Mouse (Mus musculus) cortical plate, adult 2 months (tissue): ENCODE data around the gene Olfr628. TPM values are rescaled to one million over a fixed set of nuclear protein-coding genes. Genes with fewer than 3 reads are reported as not detected.

Source experiments
- H3K27ac ChIP-seq: fragments of 200-500 bp; 2 replicates; pipeline ENCODE4 v1.5.1; 2012; ENCODE audit warnings: low read length, control low read depth, inconsistent platforms; ENCODE audit not compliant: insufficient read depth
- H3K4me1 ChIP-seq: fragments of 200-500 bp; 2 replicates; pipeline ENCODE4 v1.6.1; 2011; ENCODE audit warnings: low read length; ENCODE audit not compliant: control insufficient read depth, insufficient read depth
- H3K4me3 ChIP-seq: fragments of 200-500 bp; 2 replicates; pipeline ENCODE4 v1.5.1; 2011; ENCODE audit warnings: mild to moderate bottlenecking, low read length, control low read depth; ENCODE audit not compliant: insufficient read depth
- CTCF ChIP-seq: fragments of 200-500 bp; IDR thresholded peaks from 2 replicates; pipeline ENCODE4 v1.5.1; 2011; ENCODE audit warnings: mild to moderate bottlenecking, control low read depth, low read length; ENCODE audit not compliant: insufficient read depth; ENCODE audit errors: extremely low read depth
- POLR2A ChIP-seq: fragments of 200-500 bp; IDR thresholded peaks from 2 replicates; pipeline ENCODE4 v1.6.1; 2011; ENCODE audit warnings: mild to moderate bottlenecking, low read length, control low read depth; ENCODE audit not compliant: insufficient read depth; ENCODE audit errors: extremely low read depth
- polyA plus RNA-seq: library from polyadenylated mRNA; depleted of rRNA; stranded (reverse); fragments of >200 nt; gene quantifications from 2 replicates; pipeline ENCODE4 v1.2.3, GENCODE M21; 2012; rRNA removed

Olfr628 gene
- polyA plus RNA-seq, 1 experiment: not detected

- Histone ChIP-seq H3K4me3 (no peak within 1 kb of the TSS), H3K27ac (no peak within 1 kb of the TSS), H3K4me1 (no peaks in the 10 kb centered on the region)
- TF ChIP-seq CTCF: no peak
- TF ChIP-seq POLR2A: no peak
These were observed 49.4 kb downstream of the Olfr628 start, which contains the start of gene Olfr68 for GRCm38 (mm10) chr7:103779598-103779997. Olfr68 (minus strand) TSS chr7:103779698.

Other genes with a start within 250 kb of the Olfr628 start
- not detected in 2 replicates for gene Olfr609, start 232.3 kb upstream of the Olfr628 start, polyA plus RNA-seq
- not detected in 2 replicates for gene Olfr610, start 218.3 kb upstream of the Olfr628 start, polyA plus RNA-seq
- gene Olfr611, start 209.5 kb upstream of the Olfr628 start, polyA plus RNA-seq: not detected in 2 replicates
- not detected in 2 replicates for gene Olfr612, start 187.7 kb upstream of the Olfr628 start, polyA plus RNA-seq
- not detected in 2 replicates for gene Olfr613, start 182.3 kb upstream of the Olfr628 start, polyA plus RNA-seq
- not detected in 2 replicates for gene Olfr615, start 174.3 kb upstream of the Olfr628 start, polyA plus RNA-seq
- not detected in 2 replicates for gene Olfr616, start 161.2 kb upstream of the Olfr628 start, polyA plus RNA-seq
- gene Olfr617, start 157.3 kb upstream of the Olfr628 start, polyA plus RNA-seq: not detected in 2 replicates
- not detected in 2 replicates for gene Olfr618, start 140.3 kb upstream of the Olfr628 start, polyA plus RNA-seq
- not detected in 2 replicates for gene Olfr619, start 129.8 kb upstream of the Olfr628 start, polyA plus RNA-seq
- gene Olfr620, start 117.8 kb upstream of the Olfr628 start, polyA plus RNA-seq: not detected in 2 replicates
- gene Olfr622, start 87.7 kb upstream of the Olfr628 start, polyA plus RNA-seq: not detected in 2 replicates
- not detected in 2 replicates for gene Olfr623, start 66.7 kb upstream of the Olfr628 start, polyA plus RNA-seq
- gene Olfr624, start 59.2 kb upstream of the Olfr628 start, polyA plus RNA-seq: 0.02 TPM in 1 of 2 replicates, not detected in the other
- not detected in 2 replicates for gene Olfr625-ps1, start 47.7 kb upstream of the Olfr628 start, polyA plus RNA-seq
- not detected in 2 replicates for gene Olfr243, start 15.7 kb upstream of the Olfr628 start, polyA plus RNA-seq
- gene Olfr629, start 14.6 kb downstream of the Olfr628 start, polyA plus RNA-seq: not detected in 2 replicates
- not detected in 2 replicates for gene Olfr630, start 27.0 kb downstream of the Olfr628 start, polyA plus RNA-seq
- not detected in 2 replicates for gene Olfr69, start 41.2 kb downstream of the Olfr628 start, polyA plus RNA-seq
- not detected in 2 replicates for gene Olfr68, start 49.3 kb downstream of the Olfr628 start, polyA plus RNA-seq
- gene Olfr67, start 61.4 kb downstream of the Olfr628 start, polyA plus RNA-seq: not detected in 2 replicates
- gene Hbb-bt, start 83.6 kb downstream of the Olfr628 start, polyA plus RNA-seq: 56.3 and 87.5 TPM in 2 replicates
- 471 and 650 TPM in 2 replicates for gene Hbb-bs, start 97.7 kb downstream of the Olfr628 start, polyA plus RNA-seq
- gene Hbb-bh2, start 110.1 kb downstream of the Olfr628 start, polyA plus RNA-seq: not detected in 2 replicates
- not detected in 2 replicates for gene Hbb-bh1, start 112.8 kb downstream of the Olfr628 start, polyA plus RNA-seq
- gene Hbb-y, start 122.8 kb downstream of the Olfr628 start, polyA plus RNA-seq: 0.95 and 1.0 TPM in 2 replicates
- gene Olfr66, start 155.9 kb downstream of the Olfr628 start, polyA plus RNA-seq: not detected in 2 replicates
- not detected in 2 replicates for gene Olfr64, start 164.1 kb downstream of the Olfr628 start, polyA plus RNA-seq
- gene Olfr65, start 173.1 kb downstream of the Olfr628 start, polyA plus RNA-seq: not detected in 2 replicates
- not detected in 2 replicates for gene Olfr631, start 198.5 kb downstream of the Olfr628 start, polyA plus RNA-seq
- gene Olfr632, start 204.0 kb downstream of the Olfr628 start, polyA plus RNA-seq: not detected in 2 replicates
- gene Olfr633, start 214.1 kb downstream of the Olfr628 start, polyA plus RNA-seq: not detected in 2 replicates
- not detected in 2 replicates for gene Olfr635, start 240.8 kb downstream of the Olfr628 start, polyA plus RNA-seq